20 mouse cellular contexts compared by ENCODE assay signal in genomic region chr17:48366806-48367205, GRCm38 (mm10). TPM values are rescaled to one million over a fixed set of nuclear protein-coding genes. Genes with fewer than 3 reads are reported as not detected.
"Had no signal": no experiment of that assay in that cellular context is flagged by ENCODE, and none has a peak within 500 bp of the region (broad histone marks: within the 10 kb centered on the region; RNA-seq: fewer than 3 reads in every experiment).

No protein-coding gene starts in this region.

- H3K27me3 ChIP-seq: neural tube, embryonic 13.5 days; neural tube, embryonic 15.5 days had no signal

- H3K36me3 ChIP-seq: neural tube, embryonic 13.5 days; neural tube, embryonic 15.5 days had no signal

- H3K9me3 ChIP-seq: neural tube, embryonic 13.5 days; neural tube, embryonic 15.5 days had no signal

- H3K4me1 ChIP-seq: neural tube, embryonic 13.5 days had no signal

- H3K4me3 ChIP-seq: myocyte; neural tube, embryonic 13.5 days; neural tube, embryonic 15.5 days had no signal

- H3K9ac ChIP-seq: lung, embryonic 14.5 days; neural tube, embryonic 13.5 days; neural tube, embryonic 15.5 days had no signal

- ATAC-seq: midbrain, embryonic 16.5 days had no signal

- H3K4me2 ChIP-seq: lung, embryonic 14.5 days; midbrain, embryonic 11.5 days; neural tube, embryonic 13.5 days; neural tube, embryonic 15.5 days had no signal

- DNase-seq: lung, adult 18-20 months; lung, embryonic 14.5 days; lung, postnatal 10 days; midbrain, embryonic 14.5 days; retina, postnatal 1 day; right cerebral cortex, adult 18-20 months; right cerebral cortex, postnatal 25 days; right cerebral cortex, postnatal 4 days; spleen, adult 18-20 months; thymus, adult 2 months; thymus, postnatal 25 days; thymus, postnatal 4 days had no signal

- H3K27ac ChIP-seq: macrophage; neural tube, embryonic 13.5 days; neural tube, embryonic 15.5 days had no signal

RNA-seq across cellular contexts. Expression of gene Treml1, which starts 7.1 kb away (rescaled TPM):
- polyA plus RNA-seq: small intestine, adult 2 months had no signal

RNA-seq across cellular contexts. Expression of gene Trem2, which starts 20.6 kb away (rescaled TPM):
- polyA plus RNA-seq: small intestine, adult 2 months had no signal

RNA-seq across cellular contexts. Expression of gene B430306N03Rik, which starts 50.9 kb away (rescaled TPM):
- polyA plus RNA-seq: myocyte; neural tube, embryonic 11.5 days had no signal
